Mouse (Mus musculus) heart, embryonic 16.5 days (tissue): ENCODE measurements around the gene Sv2b. TPM values are rescaled to one million over a fixed set of nuclear protein-coding genes. Genes with fewer than 3 reads are reported as not detected.

Source experiments
- ATAC-seq: fragments of 200-750 bp; cut with Nextera tagmentation; replicated peaks from 2 replicates; pipeline ENCODE4 v1.8.0; 2017; ENCODE audit warnings: moderate number of reproducible peaks; ENCODE audit not compliant: insufficient read depth, low FRiP score; ENCODE audit errors: extremely low read depth
- H3K27ac ChIP-seq: fragments of 300-500 bp; sonication (generic); 2 replicates; pipeline ENCODE4 v1.5.1; 2014; ENCODE audit warnings: mild to moderate bottlenecking, low read length, control low read depth, moderate library complexity
- H3K27me3 ChIP-seq: fragments of 300-500 bp; sonication (generic); 2 replicates; pipeline ENCODE4 v1.6.1; 2014; ENCODE audit warnings: low read length, mixed read lengths; ENCODE audit not compliant: control insufficient read depth, insufficient read depth
- H3K36me3 ChIP-seq: fragments of 300-500 bp; sonication (generic); 2 replicates; pipeline ENCODE4 v1.6.1; 2014; ENCODE audit not compliant: control insufficient read depth, insufficient read depth
- H3K4me1 ChIP-seq: fragments of 300-500 bp; sonication (generic); 2 replicates; pipeline ENCODE4 v1.6.1; 2014; ENCODE audit warnings: low read length, mixed read lengths; ENCODE audit not compliant: control insufficient read depth, insufficient read depth
- H3K4me2 ChIP-seq: fragments of 300-500 bp; sonication (generic); 2 replicates; pipeline ENCODE4 v1.6.1; 2014; ENCODE audit warnings: low read depth, mild to moderate bottlenecking, control low read depth, low read length
- H3K4me3 ChIP-seq: fragments of 300-500 bp; sonication (generic); 2 replicates; pipeline ENCODE4 v1.5.1; 2014; ENCODE audit warnings: mild to moderate bottlenecking, control low read depth, low read length
- H3K9ac ChIP-seq: fragments of 300-500 bp; sonication (generic); 2 replicates; pipeline ENCODE4 v1.6.1; 2014; ENCODE audit warnings: low read length, control low read depth
- H3K9me3 ChIP-seq: fragments of 300-500 bp; sonication (generic); replicated peaks from 2 replicates; pipeline ENCODE4 v1.6.1; 2016; ENCODE audit warnings: low read length; ENCODE audit not compliant: control insufficient read depth
- WGBS: fragments of 180-500 bp; shearing (Covaris S2); extraction: QIAGEN DNeasy Blood & Tissue Kit; methylation state at CpG from one replicate; pipeline ENCODE4 v1.1.7; 2014; 5-methylcytosine and 5-hydroxymethylcytosine counted together
- polyA plus RNA-seq: library from polyadenylated mRNA; unstranded; fragments of >200 nt; fragmentation: Nextera tagmentation; extraction: Ambion mirVana; gene quantifications from 2 replicates; pipeline ENCODE4 v1.2.1, GENCODE M21; 2015

Sv2b gene
- polyA plus RNA-seq, 1 experiment from 2014 or later: 1.0 TPM

DNA sequence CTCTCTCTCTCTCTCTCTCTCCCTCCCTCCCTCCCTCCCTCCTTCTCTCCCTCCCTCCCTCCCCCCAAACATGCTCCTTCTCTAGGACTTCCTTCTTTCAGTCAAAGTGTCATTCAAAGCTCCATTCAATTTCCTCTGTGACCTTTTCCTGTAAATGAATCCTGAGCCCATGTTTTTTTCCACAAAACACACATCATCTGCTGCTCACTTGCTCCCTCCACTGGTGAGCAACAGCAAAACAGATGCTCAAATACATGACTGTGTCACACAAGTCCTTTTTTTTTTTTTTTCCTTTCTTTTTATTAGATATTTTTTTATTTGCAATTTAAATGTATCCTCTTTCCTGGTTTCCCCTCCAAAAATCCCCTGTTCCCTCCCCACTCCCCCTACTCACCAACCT lies 201.6 kb downstream of the Sv2b start:
- ATAC-seq: no peak

GRCm38 (mm10) chr7:75103900-75104299 lies 205.2 kb downstream of the Sv2b start:
- Histone ChIP-seq H3K27me3 (no peaks in the 10 kb centered on the region), H3K27ac (no peak overlapping the region), H3K4me3 (no peak overlapping the region), H3K36me3 (no peaks in the 10 kb centered on the region), H3K4me2 (no peak overlapping the region), H3K9me3 (no peaks in the 10 kb centered on the region), H3K4me1 (no peaks in the 10 kb centered on the region), H3K9ac (no peak overlapping the region)
- no peak for ATAC-seq
- WGBS: 15% methylated on average over 1 of the region's 1 CpGs

More for the DNA sequence above, 201.6 kb downstream of the Sv2b start:
- Histone ChIP-seq H3K9ac (no peak overlapping the region), H3K4me2 (no peak overlapping the region), H3K9me3 (no peaks in the 10 kb centered on the region), H3K4me1 (no peaks in the 10 kb centered on the region), H3K27ac (no peak overlapping the region), H3K4me3 (no peak overlapping the region), H3K36me3 (no peaks in the 10 kb centered on the region), H3K27me3 (no peaks in the 10 kb centered on the region)

- no peaks in the 10 kb centered on the region for H3K27me3 ChIP-seq
- WGBS: 82% methylated on average over 17 of the region's 17 CpGs
- H3K4me2 ChIP-seq: no peak overlapping the region
- H3K4me1 ChIP-seq: no peaks in the 10 kb centered on the region
- H3K36me3 ChIP-seq: no peaks in the 10 kb centered on the region
- H3K4me3 ChIP-seq: no peak overlapping the region
- no peaks in the 10 kb centered on the region for H3K9me3 ChIP-seq
- H3K27ac ChIP-seq: no peak overlapping the region
- H3K9ac ChIP-seq: no peak overlapping the region
- ATAC-seq: no peak
These were observed 206.3 kb downstream of the Sv2b start for GRCm38 (mm10) chr7:75102536-75103332.

DNA sequence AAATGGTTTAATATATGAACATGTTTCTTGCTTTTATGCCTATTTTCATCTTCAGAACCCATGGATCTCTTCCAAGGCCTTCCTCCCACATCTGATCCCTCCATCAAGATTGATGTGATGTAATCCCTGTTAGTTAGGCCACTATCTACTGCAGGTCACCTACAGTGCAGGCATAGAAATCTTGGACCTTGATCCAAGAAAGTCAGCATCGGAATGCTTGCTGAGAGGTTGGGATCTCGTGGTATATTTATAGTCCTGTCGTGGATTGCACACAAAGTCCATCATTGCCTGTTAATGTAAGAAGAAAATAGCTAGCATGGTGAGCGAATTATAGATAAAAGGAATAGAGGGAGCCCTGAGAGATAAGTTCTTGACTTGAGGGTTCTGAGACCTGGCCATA lies 223.6 kb downstream of the Sv2b start:
- WGBS: 50% methylated on average over 4 of the region's 4 CpGs
- Histone ChIP-seq H3K27ac (no peak overlapping the region), H3K4me3 (no peak overlapping the region), H3K27me3 (no peaks in the 10 kb centered on the region), H3K4me2 (no peak overlapping the region), H3K9ac (no peak overlapping the region), H3K9me3 (no peaks in the 10 kb centered on the region), H3K36me3 (no peaks in the 10 kb centered on the region), H3K4me1 (no peaks in the 10 kb centered on the region)
- no peak for ATAC-seq

DNA sequence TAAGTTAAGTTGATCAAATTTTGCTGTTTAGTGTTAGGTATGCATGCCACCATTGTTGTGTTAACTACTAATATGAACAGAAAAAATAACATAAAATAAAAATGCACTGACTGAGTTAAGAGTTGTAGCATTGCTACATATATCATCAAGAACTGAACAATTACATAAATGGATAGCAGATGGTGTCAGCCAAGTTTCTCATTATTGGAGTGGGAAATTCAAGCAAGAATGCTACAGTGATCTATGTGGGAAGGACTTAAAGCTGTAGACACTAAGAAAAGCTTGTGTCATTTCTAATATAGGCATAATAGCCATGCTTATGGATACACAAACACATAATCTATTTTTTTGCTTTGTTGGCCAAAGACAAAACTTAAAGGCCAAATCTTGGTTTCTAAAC lies 228.9 kb downstream of the Sv2b start:
- no peak overlapping the region for H3K27ac ChIP-seq
- H3K9ac ChIP-seq: no peak overlapping the region
- no peak for ATAC-seq
- no peaks in the 10 kb centered on the region for H3K4me1 ChIP-seq
- no peak overlapping the region for H3K4me3 ChIP-seq
- no peaks in the 10 kb centered on the region for H3K9me3 ChIP-seq
- H3K27me3 ChIP-seq: no peaks in the 10 kb centered on the region
- no peak overlapping the region for H3K4me2 ChIP-seq
- no peaks in the 10 kb centered on the region for H3K36me3 ChIP-seq

- no peaks in the 10 kb centered on the region for H3K4me1 ChIP-seq
- no peak overlapping the region for H3K27ac ChIP-seq
- no peaks in the 10 kb centered on the region for H3K36me3 ChIP-seq
- no peaks in the 10 kb centered on the region for H3K9me3 ChIP-seq
- ATAC-seq: no peak
- H3K9ac ChIP-seq: no peak overlapping the region
- H3K4me2 ChIP-seq: no peak overlapping the region
- H3K4me3 ChIP-seq: no peak overlapping the region
- H3K27me3 ChIP-seq: no peaks in the 10 kb centered on the region
- 74% methylated on average over 8 of the region's 8 CpGs for WGBS
These were observed 231.4 kb downstream of the Sv2b start for GRCm38 (mm10) chr7:75077560-75078208.

Other genes with a start within 250 kb of the Sv2b start
- gene Akap13, start 146.3 kb upstream of the Sv2b start, polyA plus RNA-seq: 45.4 and 47.3 TPM in 2 replicates